Mouse (Mus musculus) limb, embryonic 11.5 days (tissue): Measurements from ENCODE around the gene Cdc42. TPM values are rescaled to one million over a fixed set of nuclear protein-coding genes. Genes with fewer than 3 reads are reported as not detected.

Experiments used
- ATAC-seq: fragments of 200-750 bp; cut with Nextera tagmentation; 2 replicates; pipeline ENCODE4 v1.8.0; 2017; ENCODE audit warnings: low read depth; ENCODE audit not compliant: insufficient number of reproducible peaks, low FRiP score, low TSS enrichment
- DNase-seq: peaks from one replicate; pipeline ENCODE4 v3.0.0-alpha.2; 2015; ENCODE audit warnings: low spot score
- H3K27ac ChIP-seq: fragments of 300-500 bp; sonication (generic); replicated peaks from 2 replicates; pipeline ENCODE4 v1.5.1; 2014; ENCODE audit warnings: low read depth, mild to moderate bottlenecking, low read length
- H3K27me3 ChIP-seq: fragments of 300-500 bp; sonication (generic); 2 replicates; pipeline ENCODE4 v1.6.1; 2014; ENCODE audit warnings: mild to moderate bottlenecking, low read length, mixed read lengths; ENCODE audit not compliant: control insufficient read depth, insufficient read depth
- H3K36me3 ChIP-seq: fragments of 300-500 bp; sonication (generic); 2 replicates; pipeline ENCODE4 v1.6.1; 2014; ENCODE audit warnings: mild to moderate bottlenecking, low read length, moderate library complexity, mixed read lengths; ENCODE audit not compliant: control insufficient read depth, insufficient read depth
- H3K4me1 ChIP-seq: fragments of 300-500 bp; sonication (generic); 2 replicates; pipeline ENCODE4 v1.6.1; 2014; ENCODE audit warnings: low read length, mixed read lengths; ENCODE audit not compliant: control insufficient read depth, insufficient read depth
- H3K4me2 ChIP-seq: fragments of 300-500 bp; sonication (generic); 2 replicates; pipeline ENCODE4 v1.6.1; 2014; ENCODE audit warnings: low read depth, mild to moderate bottlenecking, moderate library complexity; ENCODE audit not compliant: severe bottlenecking
- H3K4me3 ChIP-seq: fragments of 300-500 bp; sonication (generic); 2 replicates; pipeline ENCODE4 v1.5.1; 2014; ENCODE audit warnings: low read depth, low read length
- H3K9ac ChIP-seq: fragments of 300-500 bp; sonication (generic); 2 replicates; pipeline ENCODE4 v1.6.1; 2014; ENCODE audit warnings: mild to moderate bottlenecking, low read length
- H3K9me3 ChIP-seq: fragments of 300-500 bp; sonication (generic); 2 replicates; pipeline ENCODE4 v1.6.1; 2016; ENCODE audit warnings: low read length; ENCODE audit not compliant: control insufficient read depth
- WGBS: fragments of 180-500 bp; shearing (Covaris S2); extraction: QIAGEN DNeasy Blood & Tissue Kit; methylation state at CpG from one replicate; pipeline ENCODE4 v1.1.7; 2014; 5-methylcytosine and 5-hydroxymethylcytosine counted together
- polyA plus RNA-seq: library from polyadenylated mRNA; unstranded; fragments of >200 nt; fragmentation: Nextera tagmentation; extraction: Ambion mirVana; gene quantifications from 2 replicates; pipeline ENCODE4 v1.2.1, GENCODE M21; 2014

The Cdc42 gene
- polyA plus RNA-seq, 1 experiment from 2014 or later, result 621 TPM

GRCm38 (mm10) chr4:137375314-137376278 is 18.1 kb upstream of the Cdc42 start:
- H3K36me3 ChIP-seq, result no peaks in the 10 kb centered on the region
- H3K9me3 ChIP-seq, result no peaks in the 10 kb centered on the region
- no peaks in the 10 kb centered on the region for H3K27me3 ChIP-seq
- H3K9ac ChIP-seq, result 0 out of 2 replicates have a peak overlapping the region, but pooled peaks have one; percentile 3
- no peak overlapping the region for H3K4me3 ChIP-seq
- H3K27ac ChIP-seq, result peak overlapping the region; percentile 33; the same call in 1 of the 2 replicates
- ATAC-seq (0 out of 2 replicates have a peak, but pooled peaks have one; percentile 44), DNase-seq (peak; percentile 60)
- H3K4me1 ChIP-seq, result peaks cover 7% of the 10 kb centered on the region; the same call in 1 of the 2 replicates
- peak overlapping the region; percentile 7; the same call in 1 of the 2 replicates for H3K4me2 ChIP-seq
- whole genome bisulfite sequencing, result 38% methylated on average over 19 of the region's 19 CpGs

GRCm38 (mm10) chr4:137373711-137374110 is 16.2 kb upstream of the Cdc42 start:
- Histone ChIP-seq H3K9ac (no peak overlapping the region), H3K27me3 (no peaks in the 10 kb centered on the region), H3K9me3 (no peaks in the 10 kb centered on the region), H3K36me3 (no peaks in the 10 kb centered on the region), H3K4me1 (peaks cover 12% of the 10 kb centered on the region; the same call in 1 of the 2 replicates), H3K4me2 (no peak overlapping the region), H3K27ac (no peak overlapping the region), H3K4me3 (no peak overlapping the region)
- WGBS, result 72% methylated on average over 6 of the region's 6 CpGs
- ATAC-seq (no peak), DNase-seq (no peak)

GRCm38 (mm10) chr4:137371596-137372523 is 14.3 kb upstream of the Cdc42 start:
- Histone ChIP-seq H3K9ac (no peak overlapping the region), H3K9me3 (no peaks in the 10 kb centered on the region), H3K27me3 (no peaks in the 10 kb centered on the region), H3K4me3 (no peak overlapping the region), H3K36me3 (no peaks in the 10 kb centered on the region), H3K27ac (no peak overlapping the region), H3K4me1 (peaks cover 17% of the 10 kb centered on the region; the same call in 1 of the 2 replicates), H3K4me2 (no peak overlapping the region)
- no peak for DNase-seq
- no peak for ATAC-seq
- WGBS, result 87% methylated on average over 16 of the region's 16 CpGs

- ATAC-seq, result no peak
- H3K4me3 ChIP-seq, result peak overlapping the region; percentile 16
- no peaks in the 10 kb centered on the region for H3K36me3 ChIP-seq
- no peaks in the 10 kb centered on the region for H3K27me3 ChIP-seq
- peaks cover 10% of the 10 kb centered on the region; the same call in 1 of the 2 replicates for H3K4me1 ChIP-seq
- WGBS, result 23% methylated on average over 28 of the region's 29 CpGs
- peak overlapping the region; percentile 61 for H3K4me2 ChIP-seq
- H3K27ac ChIP-seq, result no peak overlapping the region
- no peaks in the 10 kb centered on the region for H3K9me3 ChIP-seq
- peak; percentile 50 for DNase-seq
- H3K9ac ChIP-seq, result peak overlapping the region; percentile 55
Observed at GRCm38 (mm10) chr4:137369954-137370750, 12.6 kb upstream of the Cdc42 start.

- H3K27me3 ChIP-seq, result no peaks in the 10 kb centered on the region
- no peak overlapping the region for H3K9ac ChIP-seq
- ATAC-seq (no peak), DNase-seq (no peak)
- H3K4me1 ChIP-seq, result peaks cover 10% of the 10 kb centered on the region; the same call in 1 of the 2 replicates
- no peak overlapping the region for H3K4me2 ChIP-seq
- H3K27ac ChIP-seq, result no peak overlapping the region
- no peaks in the 10 kb centered on the region for H3K36me3 ChIP-seq
- whole genome bisulfite sequencing, result 25% methylated on average over 1 of the region's 1 CpGs
- no peaks in the 10 kb centered on the region for H3K9me3 ChIP-seq
- H3K4me3 ChIP-seq, result no peak overlapping the region
Observed at GRCm38 (mm10) chr4:137368198-137368597, 10.7 kb upstream of the Cdc42 start.

- 46% methylated on average over 5 of the region's 5 CpGs for WGBS
- Histone ChIP-seq H3K9ac (0 out of 2 replicates have a peak overlapping the region, but pooled peaks have one; percentile 22), H3K4me2 (no peak overlapping the region), H3K36me3 (no peaks in the 10 kb centered on the region), H3K4me1 (peaks cover 10% of the 10 kb centered on the region; the same call in 1 of the 2 replicates), H3K4me3 (no peak overlapping the region), H3K27ac (0 out of 2 replicates have a peak overlapping the region, but pooled peaks have one; percentile 30), H3K9me3 (no peaks in the 10 kb centered on the region), H3K27me3 (no peaks in the 10 kb centered on the region)
- ATAC-seq, result no peak
- DNase-seq, result no peak
Observed at GRCm38 (mm10) chr4:137367275-137368088, 10.0 kb upstream of the Cdc42 start.

GRCm38 (mm10) chr4:137366097-137366496 is 8.6 kb upstream of the Cdc42 start:
- 91% methylated on average over 4 of the region's 4 CpGs for WGBS
- no peak overlapping the region for H3K4me2 ChIP-seq
- no peaks in the 10 kb centered on the region for H3K36me3 ChIP-seq
- no peak for DNase-seq
- no peak for ATAC-seq
- peaks cover 10% of the 10 kb centered on the region; the same call in 1 of the 2 replicates for H3K4me1 ChIP-seq
- H3K27ac ChIP-seq, result no peak overlapping the region
- H3K27me3 ChIP-seq, result no peaks in the 10 kb centered on the region
- no peaks in the 10 kb centered on the region for H3K9me3 ChIP-seq
- H3K9ac ChIP-seq, result no peak overlapping the region
- H3K4me3 ChIP-seq, result no peak overlapping the region
